In genomic region chr1:89192536-89193220, GRCm38 (mm10) we compare ENCODE assay signal across 8 mouse cellular contexts.
A peak's percentile ranks its signal among the peaks of the same experiment; 100 is the strongest.
DNase-seq lines count a peak whose midpoint lies in the region; ATAC-seq and TF ChIP-seq lines count a peak whose summit lies in the region.

No protein-coding gene starts in this region.

- H3K9ac ChIP-seq in stomach, postnatal 0 days (ENCODE audit: low read length), result no peak overlapping the region

- H3K4me2 ChIP-seq in stomach, postnatal 0 days (replicated peaks; ENCODE audit: low read depth), result no peak overlapping the region

- peak; percentile 82 for TF ChIP-seq CTCF in stomach, postnatal 0 days (IDR thresholded peaks at IDR 0.05; ENCODE audit: low read depth)

- peak; percentile 22 to 78 for DNase-seq in adrenal gland, adult (ENCODE audit: inconsistent age in 2 of 2, low spot score in 1 of 2)
- no peak for DNase-seq in adrenal gland, adult 8-10 months
- peak; percentile 41 to 46 for DNase-seq in layer of hippocampus, postnatal 10 days (ENCODE audit: low spot score in 2 of 2)
- no peak for DNase-seq in layer of hippocampus, postnatal 14 days (ENCODE audit: low spot score in 2 of 2)
- peak; percentile 11 for DNase-seq in c-Kit-positive CD71-positive TER-119-positive erythroid progenitor cells, embryonic 14.5 days (ENCODE audit: low spot score)
- DNase-seq in kidney, postnatal 4 days, result peak; percentile 69 to 71
- peak; percentile 73 for DNase-seq in stomach, postnatal 0 days (ENCODE audit: low spot score)
- no peak for DNase-seq in urinary bladder, postnatal 10 days (ENCODE audit: low spot score)

- WGBS in stomach, postnatal 0 days, result 78% methylated on average over 11 of the region's 11 CpGs

- no peaks in the 10 kb centered on the region for H3K36me3 ChIP-seq in stomach, postnatal 0 days (ENCODE audit: control insufficient read depth, insufficient read depth, low read length)

- no peak overlapping the region for H3K27ac ChIP-seq in stomach, postnatal 0 days (replicated peaks)

- H3K27me3 ChIP-seq in stomach, postnatal 0 days (ENCODE audit: control insufficient read depth, insufficient read depth, low read length), result no peaks in the 10 kb centered on the region

- H3K4me1 ChIP-seq in stomach, postnatal 0 days (replicated peaks; ENCODE audit: control insufficient read depth, insufficient read depth), result no peaks in the 10 kb centered on the region

- ATAC-seq in stomach, postnatal 0 days (ENCODE audit: low FRiP score, low TSS enrichment), result no peak

- H3K9me3 ChIP-seq in stomach, postnatal 0 days (ENCODE audit: control insufficient read depth, low read length), result no peaks in the 10 kb centered on the region

- no peak overlapping the region for H3K4me3 ChIP-seq in stomach, postnatal 0 days (ENCODE audit: low read depth, low read length)

- no peak for TF ChIP-seq EP300 in stomach, postnatal 0 days (optimal IDR thresholded peaks at IDR 0.05)

Comparison
In these comparisons a context has a peak if more than half of its experiments do, and no peak if none do; other contexts are left out.
1. DNase-seq: peak in adrenal gland, adult (2 of 2), layer of hippocampus, postnatal 10 days (2 of 2), c-Kit-positive CD71-positive TER-119-positive erythroid progenitor cells, embryonic 14.5 days (single experiment), kidney, postnatal 4 days (2 of 2) and stomach, postnatal 0 days (single experiment); none in adrenal gland, adult 8-10 months (single experiment), layer of hippocampus, postnatal 14 days (0 of 2) and urinary bladder, postnatal 10 days (single experiment).